Mouse (Mus musculus) ES-E14 (cell line): ENCODE data around the gene AC140267.1. TPM values are rescaled to one million over a fixed set of nuclear protein-coding genes. Genes with fewer than 3 reads are reported as not detected.
A peak's percentile ranks its signal among the peaks of the same experiment; 100 is the strongest.

Experiments
- DNase-seq: peaks from one replicate; pipeline ENCODE4 v3.0.0-alpha.2; 2013; ENCODE audit warnings: low read depth, low spot score
- H3K27ac ChIP-seq: 2 replicates; pipeline ENCODE4 v1.5.1; 2012; ENCODE audit warnings: low read depth, mild to moderate bottlenecking, low read length, moderate library complexity, mixed read lengths; ENCODE audit not compliant: poor library complexity, insufficient read depth, severe bottlenecking
- H3K36me3 ChIP-seq: 2 replicates; pipeline ENCODE4 v1.6.1; 2012; ENCODE audit warnings: mild to moderate bottlenecking, low read length, moderate library complexity, mixed read lengths; ENCODE audit not compliant: control insufficient read depth, poor library complexity, insufficient read depth, severe bottlenecking
- H3K4me1 ChIP-seq, 2 experiments: fragments of 150-350 bp in 1 of 2; sonication (generic) in 1 of 2; 2 replicates each; pipeline ENCODE4 v1.6.1; 2012; ENCODE audit warnings: low read length in 2 of 2, mild to moderate bottlenecking in 1 of 2, mixed read lengths in 1 of 2; ENCODE audit not compliant: control insufficient read depth in 2 of 2, insufficient read depth in 2 of 2, poor library complexity in 1 of 2
- H3K4me3 ChIP-seq, 2 experiments: fragments of 150-350 bp in 1 of 2; sonication (generic) in 1 of 2; 2 replicates each; pipeline ENCODE4 v1.5.1; 2012; ENCODE audit warnings: low read length in 2 of 2, low read depth in 1 of 2, mild to moderate bottlenecking in 1 of 2, mixed read lengths in 1 of 2; ENCODE audit not compliant: insufficient read depth in 1 of 2, poor library complexity in 1 of 2, severe bottlenecking in 1 of 2
- H3K9ac ChIP-seq: 2 replicates; pipeline ENCODE4 v1.6.1; 2012; ENCODE audit warnings: low read depth, mild to moderate bottlenecking, low read length, mixed read lengths; ENCODE audit not compliant: poor library complexity, insufficient read depth, severe bottlenecking
- H3K9me3 ChIP-seq: fragments of 150-350 bp; sonication (generic); 2 replicates; pipeline ENCODE4 v1.6.1; 2012; ENCODE audit warnings: low read depth, mild to moderate bottlenecking, low read length; ENCODE audit not compliant: control insufficient read depth, insufficient read depth
- CHD2 ChIP-seq: IDR thresholded peaks from 2 replicates; pipeline ENCODE4 v1.6.1; 2014; ENCODE audit warnings: mild to moderate bottlenecking, low read depth, low read length, inconsistent platforms
- HCFC1 ChIP-seq: IDR thresholded peaks from 2 replicates; pipeline ENCODE4 v1.6.1; 2012; ENCODE audit warnings: low read length, inconsistent platforms, borderline replicate concordance; ENCODE audit not compliant: insufficient read depth
- MAFK ChIP-seq: IDR thresholded peaks from 2 replicates; pipeline ENCODE4 v1.6.1; 2014; ENCODE audit warnings: mild to moderate bottlenecking, low read depth, low read length, inconsistent platforms; ENCODE audit not compliant: insufficient read depth
- ZC3H11A ChIP-seq: IDR thresholded peaks from 2 replicates; pipeline ENCODE4 v1.6.1; 2012; ENCODE audit warnings: low read depth, mild to moderate bottlenecking, inconsistent platforms, low read length, borderline replicate concordance
- ZNF384 ChIP-seq: IDR thresholded peaks from 2 replicates; pipeline ENCODE4 v1.6.1; 2012; ENCODE audit warnings: low read depth, low read length, inconsistent platforms
- in situ Hi-C, 2 experiments: fragments of 600-800 bp; cut with MboI; formaldehyde crosslinking; loops; one replicate each; pipeline ENCODE4 v1.15.1; 2025; ENCODE audit warnings: low sequenced_read_pairs in 2 of 2, inconsistent platforms in 1 of 2; ENCODE audit not compliant: unreplicated experiment in 2 of 2
- total RNA-seq: library from RNA; depleted of rRNA; stranded (reverse); fragments of 300-350 nt; gene quantifications from 2 replicates; pipeline ENCODE4 v1.2.3, GENCODE M21; 2012

AC140267.1 gene
- total RNA-seq, 1 experiment, result not detected

GRCm38 (mm10) chr15:80208446-80208845 lies 27.2 kb upstream of the AC140267.1 start:
- in situ Hi-C loops, result no loop called here
- H3K4me3 ChIP-seq, result no peak overlapping the region
- H3K9me3 ChIP-seq, result no peaks in the 10 kb centered on the region
- no peaks in the 10 kb centered on the region for H3K36me3 ChIP-seq
- DNase-seq, result no peak
- H3K9ac ChIP-seq, result no peak overlapping the region
- TF ChIP-seq MAFK (no peak), CHD2 (no peak), ZNF384 (no peak), HCFC1 (no peak), ZC3H11A (no peak)
- H3K4me1 ChIP-seq, result peaks cover 0 to 6% of the 10 kb centered on the region in 2 experiments; a peak in 1 of 4 replicates
- H3K27ac ChIP-seq, result no peak overlapping the region

DNA sequence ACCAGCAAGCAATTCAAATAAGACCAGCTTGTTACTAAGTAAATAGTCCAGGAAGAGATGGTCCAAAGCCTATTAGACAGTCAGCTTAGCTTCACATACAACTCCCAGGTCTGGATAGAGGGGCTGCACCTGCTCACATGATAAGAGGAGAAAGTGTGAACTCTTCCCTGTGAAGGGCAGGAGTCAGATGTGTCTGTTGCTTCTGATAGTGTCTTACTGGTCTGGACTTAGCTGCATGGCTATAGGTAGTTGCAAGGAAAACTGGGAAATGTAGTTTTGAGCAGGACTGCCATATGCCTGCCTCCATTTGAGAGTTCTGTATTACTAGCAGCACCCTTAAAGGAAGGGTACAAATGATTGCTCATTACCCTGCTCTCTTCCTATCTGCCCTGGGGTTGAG lies 21.9 kb upstream of the AC140267.1 start:
- Histone ChIP-seq H3K9ac (no peak overlapping the region), H3K9me3 (no peaks in the 10 kb centered on the region), H3K36me3 (no peaks in the 10 kb centered on the region), H3K4me1 (peaks cover 2 to 10% of the 10 kb centered on the region in 2 experiments; a peak in 1 of 4 replicates), H3K4me3 (no peak overlapping the region), H3K27ac (no peak overlapping the region)
- no peak for TF ChIP-seq CHD2
- TF ChIP-seq HCFC1, result no peak
- no peak for TF ChIP-seq ZC3H11A
- TF ChIP-seq ZNF384, result no peak
- TF ChIP-seq MAFK, result no peak
- in situ Hi-C loops, result no loop called here
- no peak for DNase-seq

DNA sequence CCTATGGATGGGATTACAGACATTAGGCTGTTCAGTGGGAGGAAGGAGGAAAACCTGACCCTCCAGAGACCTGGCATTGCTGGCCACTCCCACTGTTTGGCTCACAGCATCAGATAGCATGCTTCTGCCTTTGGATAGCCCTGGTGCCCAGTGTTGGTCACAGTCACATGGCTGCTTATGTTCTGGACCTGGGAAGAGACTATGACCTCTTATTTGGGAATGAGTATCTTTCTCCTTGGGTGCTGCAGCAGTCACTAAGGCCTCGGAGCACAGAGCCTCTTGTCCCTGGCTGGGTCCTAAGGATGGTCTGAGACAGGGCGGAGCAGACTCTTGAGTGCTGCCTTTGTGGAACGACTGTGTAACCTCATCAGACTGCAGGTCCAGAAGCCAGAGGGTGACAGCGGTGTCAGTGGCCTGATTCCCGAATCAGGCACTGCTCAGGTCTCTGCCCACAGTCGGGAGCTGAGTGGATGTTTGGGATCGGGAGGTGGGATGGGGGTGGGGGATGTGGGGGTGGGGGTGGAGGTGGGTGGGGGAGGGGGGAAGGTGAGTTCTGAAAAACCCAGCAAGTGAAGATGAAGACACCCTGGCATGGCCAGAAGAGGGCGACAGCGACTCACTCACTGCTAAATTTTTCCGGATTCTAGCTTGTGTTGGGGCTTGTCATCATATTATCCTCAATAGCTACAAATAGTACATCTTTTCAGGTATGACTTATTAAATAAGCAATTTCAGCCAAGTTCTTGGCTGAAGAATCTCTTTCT lies 19.7 kb upstream of the AC140267.1 start:
- Histone ChIP-seq H3K9ac (peak overlapping the region; percentile 28; the same call in 1 of the 2 replicates), H3K27ac (peak overlapping the region; percentile 30; the same call in 1 of the 2 replicates), H3K9me3 (no peaks in the 10 kb centered on the region), H3K4me3 (peak overlapping the region in 1 of 2 experiments; percentile 17; a peak in 1 of 4 replicates), H3K4me1 (peaks cover 2 to 12% of the 10 kb centered on the region in 2 experiments; a peak in 1 of 4 replicates), H3K36me3 (no peaks in the 10 kb centered on the region)
- TF ChIP-seq ZNF384, result no peak
- no peak for DNase-seq
- in situ Hi-C loops, result no loop called here

GRCm38 (mm10) chr15:80216480-80216820 lies 19.2 kb upstream of the AC140267.1 start:
- TF ChIP-seq HCFC1 (no peak), ZNF384 (no peak), ZC3H11A (no peak), MAFK (no peak), CHD2 (no peak)
- no peaks in the 10 kb centered on the region for H3K36me3 ChIP-seq
- peaks cover 2 to 9% of the 10 kb centered on the region in 2 experiments; a peak in 1 of 4 replicates for H3K4me1 ChIP-seq
- no peak overlapping the region for H3K27ac ChIP-seq
- DNase-seq, result no peak
- no peak overlapping the region for H3K4me3 ChIP-seq
- in situ Hi-C loops, result no loop called here
- no peaks in the 10 kb centered on the region for H3K9me3 ChIP-seq
- no peak overlapping the region for H3K9ac ChIP-seq

- Histone ChIP-seq H3K36me3 (no peaks in the 10 kb centered on the region), H3K9ac (no peak overlapping the region), H3K4me3 (no peak overlapping the region), H3K27ac (no peak overlapping the region), H3K9me3 (no peaks in the 10 kb centered on the region), H3K4me1 (peaks cover 2 to 9% of the 10 kb centered on the region in 2 experiments; a peak in 1 of 4 replicates)
- TF ChIP-seq ZC3H11A, result no peak
- TF ChIP-seq ZNF384, result no peak
- no peak for TF ChIP-seq MAFK
- TF ChIP-seq CHD2, result no peak
- no peak for TF ChIP-seq HCFC1
- in situ Hi-C loops, result no loop called here
- DNase-seq, result no peak
Measured at GRCm38 (mm10) chr15:80217476-80217875, 18.2 kb upstream of the AC140267.1 start.
